Mouse (Mus musculus): ENCODE data around the gene Tgif2. TPM values are rescaled to one million over a fixed set of nuclear protein-coding genes. Genes with fewer than 3 reads are reported as not detected.
"Not testable (repeated sequence)": the region's sequence is repeated elsewhere in the genome, so short reads cannot be mapped to it uniquely, and the experiment has no call there.

The Tgif2 gene
- total and polyA plus RNA-seq, 3 experiments: 16.9 to 43.3 TPM; not detected in 1

- H3K27ac ChIP-seq (ENCODE audit: control insufficient read depth, low read depth, low read length): no peak overlapping the region
- no peak overlapping the region for H3K4me3 ChIP-seq (ENCODE audit: control insufficient read depth in 1 of 2, insufficient read depth in 1 of 2, low read depth in 2 of 2, low read length in 2 of 2)
- DNase-seq (ENCODE audit: low read depth, low spot score): no peak
- H3K79me2 ChIP-seq (ENCODE audit: control insufficient read depth, insufficient read depth, low read length, poor library complexity): no peaks in the 10 kb centered on the region
- H3K4me1 ChIP-seq (ENCODE audit: control insufficient read depth in 1 of 2, insufficient read depth in 2 of 2, low read length in 2 of 2): no peaks in the 10 kb centered on the region
- peaks cover 0 to 4% of the 10 kb centered on the region in 2 experiments; a peak in 1 of 4 replicates for H3K27me3 ChIP-seq (ENCODE audit: control insufficient read depth in 1 of 2, insufficient read depth in 2 of 2, low read length in 2 of 2)
- H3K9ac ChIP-seq (ENCODE audit: control insufficient read depth, low read depth, low read length, poor library complexity, severe bottlenecking): no peak overlapping the region
- no peaks in the 10 kb centered on the region for H3K9me3 ChIP-seq (replicated peaks; ENCODE audit: insufficient read depth, low read length)
- TF ChIP-seq MYB (IDR thresholded peaks at IDR 0.05; ENCODE audit: low read depth, low read length): no peak
- TF ChIP-seq UBTF (IDR thresholded peaks at IDR 0.05; ENCODE audit: borderline replicate concordance, insufficient read depth, low read depth, low read length): no peak
- TF ChIP-seq TAL1 (IDR thresholded peaks at IDR 0.05; ENCODE audit: low read length): no peak
- H3K36me3 ChIP-seq (ENCODE audit: control insufficient read depth in 1 of 2, insufficient read depth in 2 of 2, low read length in 2 of 2): no peaks in the 10 kb centered on the region
Observed at GRCm38 (mm10) chr2:156816116-156816515, 23.7 kb upstream of the Tgif2 start.

- H3K4me3 ChIP-seq (ENCODE audit: control insufficient read depth in 1 of 2, insufficient read depth in 1 of 2, low read depth in 2 of 2, low read length in 2 of 2); H3K9me3 ChIP-seq (replicated peaks; ENCODE audit: insufficient read depth, low read length); H3K27ac ChIP-seq (ENCODE audit: control insufficient read depth, low read depth, low read length); H3K27me3 ChIP-seq (ENCODE audit: control insufficient read depth in 1 of 2, insufficient read depth in 2 of 2, low read length in 2 of 2); H3K36me3 ChIP-seq (ENCODE audit: control insufficient read depth in 1 of 2, insufficient read depth in 2 of 2, low read length in 2 of 2); H3K79me2 ChIP-seq (ENCODE audit: control insufficient read depth, insufficient read depth, low read length, poor library complexity); H3K4me1 ChIP-seq (ENCODE audit: control insufficient read depth in 1 of 2, insufficient read depth in 2 of 2, low read length in 2 of 2); DNase-seq (ENCODE audit: low read depth, low spot score); H3K9ac ChIP-seq (ENCODE audit: control insufficient read depth, low read depth, low read length, poor library complexity, severe bottlenecking): not testable (repeated sequence)
Observed at GRCm38 (mm10) chr2:156825128-156825527, 14.7 kb upstream of the Tgif2 start.

GRCm38 (mm10) chr2:156834336-156834735 lies 5.5 kb upstream of the Tgif2 start:
- Histone ChIP-seq H3K4me3 (ENCODE audit: control insufficient read depth in 1 of 2, insufficient read depth in 1 of 2, low read depth in 2 of 2, low read length in 2 of 2) (no peak overlapping the region), H3K36me3 (ENCODE audit: control insufficient read depth in 1 of 2, insufficient read depth in 2 of 2, low read length in 2 of 2) (no peaks in the 10 kb centered on the region), H3K27me3 (ENCODE audit: control insufficient read depth in 1 of 2, insufficient read depth in 2 of 2, low read length in 2 of 2) (no peaks in the 10 kb centered on the region; a peak in 1 of 4 replicates), H3K4me1 (ENCODE audit: control insufficient read depth in 1 of 2, insufficient read depth in 2 of 2, low read length in 2 of 2) (peaks cover 0 to 2% of the 10 kb centered on the region in 2 experiments; a peak in 1 of 4 replicates), H3K9ac (ENCODE audit: control insufficient read depth, low read depth, low read length, poor library complexity, severe bottlenecking) (no peak overlapping the region), H3K79me2 (ENCODE audit: control insufficient read depth, insufficient read depth, low read length, poor library complexity) (0 out of 2 replicates have a peak, but pooled peaks cover under 1% of the 10 kb centered on the region), H3K27ac (ENCODE audit: control insufficient read depth, low read depth, low read length) (no peak overlapping the region), H3K9me3 (replicated peaks; ENCODE audit: insufficient read depth, low read length) (no peaks in the 10 kb centered on the region; the same call in 1 of the 2 replicates)
- DNase-seq (ENCODE audit: low read depth, low spot score): no peak
- TF ChIP-seq TAL1 (IDR thresholded peaks at IDR 0.05; ENCODE audit: low read length) (no peak), ZMIZ1 (IDR thresholded peaks at IDR 0.05; ENCODE audit: low read depth, low read length) (no peak), POLR2AphosphoS2 (IDR thresholded peaks at IDR 0.05; ENCODE audit: low read length) (no peak), E2F4 (IDR thresholded peaks at IDR 0.05; ENCODE audit: borderline replicate concordance, low read depth, low read length) (no peak), MYB (IDR thresholded peaks at IDR 0.05; ENCODE audit: low read depth, low read length) (no peak), RCOR1 (IDR thresholded peaks at IDR 0.05; ENCODE audit: low read depth, low read length) (no peak), MAFK (IDR thresholded peaks at IDR 0.05; ENCODE audit: borderline replicate concordance, low read depth, low read length) (no peak), SMC3 (IDR thresholded peaks at IDR 0.05; ENCODE audit: low read depth, low read length) (no peak), MXI1 (IDR thresholded peaks at IDR 0.05; ENCODE audit: low read depth, low read length) (no peak), ETS1 (IDR thresholded peaks at IDR 0.05; ENCODE audit: low read depth, low read length) (no peak), ELF1 (IDR thresholded peaks at IDR 0.05; ENCODE audit: low read depth, low read length) (no peak)
